In the genomic region with DNA sequence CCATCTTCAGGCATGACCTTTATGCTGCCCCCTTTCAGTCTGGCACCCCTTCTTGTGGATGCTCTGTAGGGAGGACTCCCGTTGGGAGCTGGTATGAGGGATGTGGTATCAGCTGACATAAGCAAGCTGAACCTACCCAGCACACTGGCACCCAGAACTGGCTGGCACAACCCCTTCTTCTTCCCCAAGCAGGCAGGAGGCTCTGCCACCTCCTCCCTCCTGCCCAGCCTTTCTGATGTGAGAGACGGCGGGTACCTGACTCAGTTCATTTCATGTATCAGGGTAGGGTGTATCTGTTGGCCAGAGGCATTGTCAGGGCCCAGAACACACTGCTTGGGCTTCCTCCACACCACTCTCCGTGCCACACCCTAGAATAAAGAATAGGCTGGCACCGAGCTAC, we compare ENCODE assay signal across 22 mouse cellular contexts. TPM values are rescaled to one million over a fixed set of nuclear protein-coding genes. Genes with fewer than 3 reads are reported as not detected.
DNase-seq lines count a peak whose midpoint lies in the region; ATAC-seq and TF ChIP-seq lines count a peak whose summit lies in the region.
"Had no signal": no experiment of that assay in that cellular context is flagged by ENCODE, and none has a peak within 500 bp of the region (broad histone marks: within the 10 kb centered on the region; RNA-seq: fewer than 3 reads in every experiment).

No protein-coding gene starts in this region.

- no peak overlapping the region for H3K9ac ChIP-seq in forebrain, embryonic 14.5 days (ENCODE audit: low read length)
- H3K9ac ChIP-seq in forebrain, embryonic 12.5 days = no peak overlapping the region
- H3K9ac ChIP-seq in hindbrain, postnatal 0 days (replicated peaks; ENCODE audit: low read length) = no peak overlapping the region
- H3K9ac ChIP-seq: heart, embryonic 12.5 days; kidney, embryonic 15.5 days; limb, embryonic 15.5 days; liver, embryonic 15.5 days; lung, embryonic 15.5 days had no signal

- H3K27ac ChIP-seq in forebrain, embryonic 14.5 days (ENCODE audit: low read depth, low read length) = peak overlapping the region; percentile 44; the same call in 1 of the 2 replicates
- no peak overlapping the region for H3K27ac ChIP-seq in forebrain, embryonic 12.5 days
- peak overlapping the region; percentile 64; the same call in 1 of the 2 replicates for H3K27ac ChIP-seq in hindbrain, postnatal 0 days
- H3K27ac ChIP-seq in hindbrain, embryonic 10.5 days = no peak overlapping the region
- H3K27ac ChIP-seq: kidney, embryonic 15.5 days; limb, embryonic 15.5 days; liver, embryonic 15.5 days; lung, embryonic 15.5 days had no signal

- 83% methylated on average over 5 of the region's 5 CpGs for WGBS in forebrain, embryonic 14.5 days
- 84% methylated on average over 5 of the region's 5 CpGs for WGBS in forebrain, embryonic 12.5 days
- 71% methylated on average over 5 of the region's 5 CpGs for WGBS in hindbrain, postnatal 0 days
- WGBS in hindbrain, embryonic 10.5 days = 87% methylated on average over 5 of the region's 5 CpGs

- H3K4me1 ChIP-seq in forebrain, embryonic 14.5 days (ENCODE audit: control insufficient read depth, insufficient read depth, low read length) = peaks cover 14% of the 10 kb centered on the region
- H3K4me1 ChIP-seq in forebrain, embryonic 12.5 days = peaks cover 17% of the 10 kb centered on the region
- peaks cover 20% of the 10 kb centered on the region for H3K4me1 ChIP-seq in hindbrain, postnatal 0 days (ENCODE audit: insufficient read depth, low read length)
- H3K4me1 ChIP-seq in hindbrain, embryonic 10.5 days (replicated peaks) = peaks cover 47% of the 10 kb centered on the region
- H3K4me1 ChIP-seq: liver, embryonic 15.5 days; lung, embryonic 15.5 days; megakaryocyte, embryonic 14.5 days had no signal

- DNase-seq in forebrain, embryonic 14.5 days (ENCODE audit: low spot score) = no peak
- DNase-seq in hindbrain, postnatal 0 days (ENCODE audit: low spot score) = no peak
- DNase-seq in hindbrain, embryonic 10.5 days (ENCODE audit: low spot score) = no peak
- peak; percentile 59 for DNase-seq in right cerebral cortex, adult 18-20 months
- no peak for DNase-seq in right cerebral cortex, postnatal 36 days (ENCODE audit: low spot score in 2 of 2)
- DNase-seq in embryo, embryonic 10.5 days (ENCODE audit: low spot score) = no peak
- DNase-seq: cerebellum, adult 8-10 months; layer of hippocampus, adult 9-11 months; lung, postnatal 36 days; retina, postnatal 1 day; thymus, postnatal 14 days had no signal

- no peak for ATAC-seq in forebrain, embryonic 14.5 days
- ATAC-seq in forebrain, embryonic 12.5 days (ENCODE audit: low FRiP score) = no peak
- no peak; the same call in 1 of the 2 replicates for ATAC-seq in hindbrain, postnatal 0 days
- ATAC-seq: CD4-positive, CD25-positive, alpha-beta regulatory T cell, adult 4 months; intestine, postnatal 0 days; midbrain, embryonic 16.5 days had no signal

- H3K9me3 ChIP-seq in forebrain, embryonic 14.5 days (replicated peaks; ENCODE audit: control insufficient read depth, low read length) = no peaks in the 10 kb centered on the region
- H3K9me3 ChIP-seq in forebrain, embryonic 12.5 days = no peaks in the 10 kb centered on the region
- H3K9me3 ChIP-seq in hindbrain, postnatal 0 days (ENCODE audit: low read length) = no peaks in the 10 kb centered on the region
- no peaks in the 10 kb centered on the region for H3K9me3 ChIP-seq in hindbrain, embryonic 10.5 days
- H3K9me3 ChIP-seq: heart, embryonic 12.5 days; kidney, embryonic 15.5 days; limb, embryonic 15.5 days; liver, embryonic 15.5 days; lung, embryonic 15.5 days; megakaryocyte, embryonic 14.5 days had no signal

- peaks cover 27% of the 10 kb centered on the region for H3K36me3 ChIP-seq in forebrain, embryonic 14.5 days (ENCODE audit: control insufficient read depth, insufficient read depth, low read length)
- peaks cover 13% of the 10 kb centered on the region for H3K36me3 ChIP-seq in forebrain, embryonic 12.5 days (replicated peaks)
- H3K36me3 ChIP-seq in hindbrain, postnatal 0 days (ENCODE audit: insufficient read depth, low read length) = peaks cover 3% of the 10 kb centered on the region; the same call in 1 of the 2 replicates
- peaks cover 18% of the 10 kb centered on the region for H3K36me3 ChIP-seq in hindbrain, embryonic 10.5 days
- H3K36me3 ChIP-seq: kidney, embryonic 15.5 days; liver, embryonic 15.5 days; lung, embryonic 15.5 days had no signal

- no peak overlapping the region for H3K4me2 ChIP-seq in forebrain, embryonic 14.5 days (ENCODE audit: low read length)
- H3K4me2 ChIP-seq in forebrain, embryonic 12.5 days = no peak overlapping the region
- no peak overlapping the region for H3K4me2 ChIP-seq in hindbrain, postnatal 0 days (ENCODE audit: low read depth, low read length)
- H3K4me2 ChIP-seq: heart, embryonic 12.5 days; kidney, embryonic 15.5 days; limb, embryonic 15.5 days; liver, embryonic 15.5 days; lung, embryonic 15.5 days had no signal

- no peak overlapping the region for H3K4me3 ChIP-seq in forebrain, embryonic 14.5 days (ENCODE audit: low read depth, low read length)
- no peak overlapping the region for H3K4me3 ChIP-seq in forebrain, embryonic 12.5 days (replicated peaks)
- no peak overlapping the region for H3K4me3 ChIP-seq in hindbrain, postnatal 0 days (ENCODE audit: low read length)
- H3K4me3 ChIP-seq in hindbrain, embryonic 10.5 days = no peak overlapping the region
- H3K4me3 ChIP-seq: heart, embryonic 12.5 days; kidney, embryonic 15.5 days; limb, embryonic 15.5 days; liver, embryonic 15.5 days; lung, embryonic 15.5 days; megakaryocyte, embryonic 14.5 days had no signal

- no peaks in the 10 kb centered on the region for H3K27me3 ChIP-seq in forebrain, embryonic 14.5 days (replicated peaks; ENCODE audit: control insufficient read depth, insufficient read depth, low read length)
- H3K27me3 ChIP-seq in forebrain, embryonic 12.5 days = peaks cover 11% of the 10 kb centered on the region; the same call in 1 of the 2 replicates
- H3K27me3 ChIP-seq in hindbrain, postnatal 0 days (ENCODE audit: insufficient read depth, low read length) = no peaks in the 10 kb centered on the region
- peaks cover 58% of the 10 kb centered on the region for H3K27me3 ChIP-seq in hindbrain, embryonic 10.5 days (ENCODE audit: insufficient read depth, poor library complexity, severe bottlenecking)

- no peak for TF ChIP-seq CTCF in hindbrain, postnatal 0 days (IDR thresholded peaks at IDR 0.05; ENCODE audit: low read depth)

RNA-seq across cellular contexts. Expression of a gene that starts 10.1 kb away (rescaled TPM):
- 6.6 and 12.3 TPM in 2 replicates for polyA plus RNA-seq in forebrain, embryonic 14.5 days (2014; fragmentation: Nextera tagmentation; extraction: Ambion mirVana)
- polyA plus RNA-seq in forebrain, embryonic 12.5 days (2016; fragmentation: Nextera tagmentation; extraction: Ambion mirVana) = 5.6 and 7.3 TPM in 2 replicates
- 306 and 313 TPM in 2 replicates for total RNA-seq in hindbrain, postnatal 0 days (2014; rRNA removed)
- polyA plus RNA-seq in hindbrain, postnatal 0 days (2015; fragmentation: Nextera tagmentation; extraction: Ambion mirVana) = 14.3 and 15.9 TPM in 2 replicates
- polyA plus RNA-seq in hindbrain, embryonic 10.5 days (2016; fragmentation: Nextera tagmentation; extraction: Ambion mirVana) = 2.0 and 3.1 TPM in 2 replicates
- total RNA-seq: granulocyte monocyte progenitor cell, adult 5-6 weeks had no signal

RNA-seq across cellular contexts. Expression of a gene that starts 52.9 kb away (rescaled TPM):
- 4.0 and 5.7 TPM in 2 replicates for polyA plus RNA-seq in forebrain, embryonic 14.5 days (2014; fragmentation: Nextera tagmentation; extraction: Ambion mirVana)
- polyA plus RNA-seq in forebrain, embryonic 12.5 days (2016; fragmentation: Nextera tagmentation; extraction: Ambion mirVana) = 10.8 and 14.8 TPM in 2 replicates
- total RNA-seq in hindbrain, postnatal 0 days (2014; rRNA removed) = 19.9 and 21.5 TPM in 2 replicates
- 13.1 and 13.8 TPM in 2 replicates for polyA plus RNA-seq in hindbrain, postnatal 0 days (2015; fragmentation: Nextera tagmentation; extraction: Ambion mirVana)
- 7.2 and 8.7 TPM in 2 replicates for polyA plus RNA-seq in hindbrain, embryonic 10.5 days (2016; fragmentation: Nextera tagmentation; extraction: Ambion mirVana)
- polyA plus RNA-seq: CD4-positive, CD25-positive, alpha-beta regulatory T cell, adult 4 months had no signal

Comparison
In these comparisons a context has a peak if more than half of its experiments do, and no peak if none do; other contexts are left out.
1. H3K27ac ChIP-seq: peak in forebrain, embryonic 14.5 days (single experiment) and hindbrain, postnatal 0 days (single experiment); none in forebrain, embryonic 12.5 days (single experiment) and hindbrain, embryonic 10.5 days (single experiment).